Mouse (Mus musculus) CH12.LX (cell line): ENCODE measurements around the gene Il1r1. TPM values are rescaled to one million over a fixed set of nuclear protein-coding genes. Genes with fewer than 3 reads are reported as not detected.

Experiments
- DNase-seq: peaks from one replicate; pipeline ENCODE4 v3.0.0-alpha.2; 2013; ENCODE audit errors: extremely low read depth
- H3K27ac ChIP-seq: 2 replicates; pipeline ENCODE4 v1.5.1; 2012; ENCODE audit warnings: low read depth, mild to moderate bottlenecking, control low read depth, moderate library complexity; ENCODE audit not compliant: insufficient read depth
- H3K27me3 ChIP-seq: replicated peaks from 2 replicates; pipeline ENCODE3; 2012; ENCODE audit warnings: inconsistent platforms
- H3K36me3 ChIP-seq, 2 experiments: replicated peaks in 1 of 2; 2 replicates each; pipeline versions ENCODE3 to v1.6.1; 2012; ENCODE audit warnings: inconsistent platforms in 1 of 2, low read length in 1 of 2, mild to moderate bottlenecking in 1 of 2, mixed read lengths in 1 of 2, moderate library complexity in 1 of 2; ENCODE audit not compliant: control insufficient read depth in 1 of 2, insufficient read depth in 1 of 2
- H3K4me1 ChIP-seq, 2 experiments: 2 replicates each; pipeline ENCODE4 v1.6.1; 2012; ENCODE audit warnings: inconsistent platforms in 1 of 2, moderate library complexity in 1 of 2; ENCODE audit not compliant: insufficient read depth in 2 of 2, control insufficient read depth in 1 of 2
- H3K4me2 ChIP-seq: 2 replicates; pipeline ENCODE4 v1.6.1; 2012; ENCODE audit warnings: low read depth, mild to moderate bottlenecking, control low read depth; ENCODE audit not compliant: poor library complexity, insufficient read depth, severe bottlenecking
- H3K4me3 ChIP-seq, 3 experiments: fragments of 150-350 bp in 1 of 3; sonication (generic) in 1 of 3; replicated peaks in 1 of 3; 2 replicates each; pipeline versions ENCODE3 to v1.5.1; 2011 to 2012; ENCODE audit warnings: low read depth in 2 of 3, low read length in 2 of 3, mild to moderate bottlenecking in 2 of 3, moderate library complexity in 2 of 3, control low read depth in 1 of 3, improper control_type of control experiment in 1 of 3, inconsistent platforms in 1 of 3, mixed read lengths in 1 of 3; ENCODE audit not compliant: poor library complexity in 1 of 3
- H3K79me2 ChIP-seq: replicated peaks from 2 replicates; pipeline ENCODE4 v1.6.1; 2012; ENCODE audit warnings: mild to moderate bottlenecking, moderate library complexity; ENCODE audit not compliant: control insufficient read depth, poor library complexity, insufficient read depth, severe bottlenecking; ENCODE audit errors: extremely low read depth
- H3K9ac ChIP-seq: 2 replicates; pipeline ENCODE4 v1.6.1; 2012; ENCODE audit warnings: low read depth, mild to moderate bottlenecking, control low read depth, moderate library complexity; ENCODE audit not compliant: insufficient read depth
- H3K9me3 ChIP-seq: replicated peaks from 2 replicates; pipeline ENCODE3; 2012; ENCODE audit warnings: low read length, inconsistent platforms, mixed read lengths
- BHLHE40 ChIP-seq: IDR thresholded peaks from 2 replicates; pipeline ENCODE4 v1.6.1; 2011; ENCODE audit warnings: mild to moderate bottlenecking, low read depth, low read length, improper control_type of control experiment
- CHD1 ChIP-seq: IDR thresholded peaks from 2 replicates; pipeline ENCODE4 v1.6.1; 2012; ENCODE audit warnings: low read depth, low read length, improper control_type of control experiment, inconsistent platforms
- CTCF ChIP-seq, 2 experiments: IDR thresholded peaks in 1 of 2; conservative IDR thresholded peaks in 1 of 2; 2 replicates each; pipeline ENCODE4 v1.5.1; 2011 to 2012; ENCODE audit warnings: low read depth in 2 of 2, low read length in 2 of 2, improper control_type of control experiment in 1 of 2, inconsistent platforms in 1 of 2, mild to moderate bottlenecking in 1 of 2, moderate library complexity in 1 of 2
- GABPA ChIP-seq: IDR thresholded peaks from 2 replicates; pipeline ENCODE4 v1.6.1; 2012; ENCODE audit warnings: low read depth, low read length, improper control_type of control experiment, inconsistent platforms; ENCODE audit not compliant: insufficient replicate concordance
- HCFC1 ChIP-seq: IDR thresholded peaks from 2 replicates; pipeline ENCODE4 v1.6.1; 2012; ENCODE audit warnings: low read depth, mild to moderate bottlenecking, inconsistent platforms, low read length, improper control_type of control experiment
- IRF4 ChIP-seq: IDR thresholded peaks from 2 replicates; pipeline ENCODE4 v1.6.1; 2014; ENCODE audit warnings: low read depth, mild to moderate bottlenecking, inconsistent platforms, low read length, improper control_type of control experiment
- JUN ChIP-seq: IDR thresholded peaks from 2 replicates; pipeline ENCODE4 v1.6.1; 2011; ENCODE audit warnings: low read depth, mild to moderate bottlenecking, low read length, improper control_type of control experiment, moderate library complexity; ENCODE audit not compliant: insufficient read depth
- MAX ChIP-seq: IDR thresholded peaks from 2 replicates; pipeline ENCODE4 v1.6.1; 2011; ENCODE audit warnings: low read length, improper control_type of control experiment
- MAZ ChIP-seq: IDR thresholded peaks from 2 replicates; pipeline ENCODE4 v1.6.1; 2012; ENCODE audit warnings: low read depth, mild to moderate bottlenecking, inconsistent platforms, low read length, improper control_type of control experiment, moderate library complexity
- MXI1 ChIP-seq: IDR thresholded peaks from 2 replicates; pipeline ENCODE4 v1.6.1; 2011; ENCODE audit warnings: mild to moderate bottlenecking, low read depth, low read length, improper control_type of control experiment
- NELFE ChIP-seq: IDR thresholded peaks from 2 replicates; pipeline ENCODE4 v1.6.1; 2011; ENCODE audit warnings: low read depth, low read length, improper control_type of control experiment
- NRF1 ChIP-seq: IDR thresholded peaks from 2 replicates; pipeline ENCODE4 v1.6.1; 2014; ENCODE audit warnings: low read depth, mild to moderate bottlenecking, inconsistent platforms, low read length, improper control_type of control experiment, moderate library complexity
- PAX5 ChIP-seq: IDR thresholded peaks from 2 replicates; pipeline ENCODE4 v1.6.1; 2012; ENCODE audit warnings: low read length, inconsistent platforms, mixed read lengths
- POLR2A ChIP-seq: IDR thresholded peaks from 2 replicates; pipeline ENCODE4 v1.6.1; 2011; ENCODE audit warnings: low read depth, mild to moderate bottlenecking, improper control_type of control experiment, low read length
- RAD21 ChIP-seq: IDR thresholded peaks from 2 replicates; pipeline ENCODE4 v1.6.1; 2011; ENCODE audit warnings: low read depth, mild to moderate bottlenecking, low read length, improper control_type of control experiment, moderate library complexity
- RCOR1 ChIP-seq: conservative IDR thresholded peaks from 2 replicates; pipeline ENCODE4 v1.6.1; 2012; ENCODE audit warnings: low read depth, mild to moderate bottlenecking, inconsistent platforms, low read length, improper control_type of control experiment
- SIN3A ChIP-seq: IDR thresholded peaks from 2 replicates; pipeline ENCODE4 v1.6.1; 2012; ENCODE audit warnings: low read length, improper control_type of control experiment, inconsistent platforms
- TBP ChIP-seq: conservative IDR thresholded peaks from 2 replicates; pipeline ENCODE4 v1.6.1; 2011; ENCODE audit warnings: low read depth, low read length, improper control_type of control experiment
- TCF12 ChIP-seq: IDR thresholded peaks from 2 replicates; pipeline ENCODE4 v1.6.1; 2014; ENCODE audit warnings: low read depth, mild to moderate bottlenecking, inconsistent platforms, low read length, improper control_type of control experiment
- ZC3H11A ChIP-seq: IDR thresholded peaks from 2 replicates; pipeline ENCODE4 v1.6.1; 2012; ENCODE audit warnings: low read depth, mild to moderate bottlenecking, inconsistent platforms, low read length, improper control_type of control experiment
- ZKSCAN1 ChIP-seq: IDR thresholded peaks from 2 replicates; pipeline ENCODE4 v1.6.1; 2012; ENCODE audit warnings: low read depth, inconsistent platforms, low read length, improper control_type of control experiment, borderline replicate concordance
- ZMIZ1 ChIP-seq: IDR thresholded peaks from 2 replicates; pipeline ENCODE4 v1.6.1; 2012; ENCODE audit warnings: low read depth, mild to moderate bottlenecking, inconsistent platforms, low read length, improper control_type of control experiment
- dilution Hi-C: fragments of 300-500 bp; cut with MboI; formaldehyde crosslinking; loops from 2 replicates; pipeline ENCODE4 v1.14.3; 2020; ENCODE audit warnings: low sequenced_read_pairs; ENCODE audit not compliant: extremely low pct_unique_long_range_greater_than_20kb, extremely low pct_ligation_motif_present
- in situ Hi-C: fragments of 300-500 bp; cut with MboI; formaldehyde crosslinking; loops from 3 replicates; pipeline ENCODE4 v1.14.3; 2019; ENCODE audit warnings: low sequenced_read_pairs, low pct_ligation_motif_present, low pct_unique_long_range_greater_than_20kb, mixed read lengths
- polyA plus RNA-seq: library from polyadenylated mRNA; unstranded; fragments of >175 nt; gene quantifications from 2 replicates; pipeline ENCODE4 v1.2.1, GENCODE M21; 2012; ENCODE audit warnings: low read depth; ENCODE audit not compliant: insufficient read length
- total RNA-seq, 2 experiments: library from RNA; depleted of rRNA; stranded (reverse); fragments of 300-350 nt in 1 of 2; fragments of >200 nt in 1 of 2; gene quantifications; 2 replicates each; pipeline ENCODE4 v1.2.3; 2012 to 2014

Il1r1 gene
- total and polyA plus RNA-seq, 3 experiments = 0.04 TPM; not detected in 2

- peaks cover 2% of the 10 kb centered on the region for H3K9me3 ChIP-seq
- no peak overlapping the region for H3K27ac ChIP-seq
- H3K9ac ChIP-seq = no peak overlapping the region
- no peak overlapping the region for H3K4me2 ChIP-seq
- no peaks in the 10 kb centered on the region for H3K79me2 ChIP-seq
- H3K4me1 ChIP-seq = no peaks in the 10 kb centered on the region
- no peak overlapping the region for H3K4me3 ChIP-seq
- no peak for DNase-seq
- in situ Hi-C loops = no loop called here
- H3K27me3 ChIP-seq = peaks cover 1% of the 10 kb centered on the region
- dilution Hi-C loops = no loop called here
- TF ChIP-seq CTCF (conservative IDR thresholded peaks at IDR 0.05 in 1 of 2, IDR thresholded peaks at IDR 0.05 in 1 of 2; ENCODE audit: low read depth in 2 of 2, low read length in 2 of 2) (no peak), RCOR1 (no peak), GABPA (no peak), JUN (no peak), MAX (no peak), CHD1 (no peak), TCF12 (no peak), TBP (no peak), NRF1 (no peak), PAX5 (no peak), BHLHE40 (no peak), RAD21 (no peak), IRF4 (no peak), NELFE (no peak), SIN3A (no peak), ZKSCAN1 (no peak), ZMIZ1 (no peak)
- no peaks in the 10 kb centered on the region for H3K36me3 ChIP-seq
Observed at GRCm38 (mm10) chr1:40175797-40176196, 49.1 kb upstream of the Il1r1 start.

- H3K4me3 ChIP-seq = no peak overlapping the region
Observed at GRCm38 (mm10) chr1:40179031-40179430, 45.8 kb upstream of the Il1r1 start.

More at GRCm38 (mm10) chr1:40179031-40179430, 45.8 kb upstream of the Il1r1 start:
- Histone ChIP-seq H3K4me2 (no peak overlapping the region), H3K27me3 (peaks cover 1% of the 10 kb centered on the region), H3K79me2 (no peaks in the 10 kb centered on the region), H3K9me3 (peaks cover 2% of the 10 kb centered on the region), H3K9ac (no peak overlapping the region), H3K27ac (no peak overlapping the region), H3K36me3 (no peaks in the 10 kb centered on the region), H3K4me1 (no peaks in the 10 kb centered on the region)
- dilution Hi-C loops (no loop called here), in situ Hi-C loops (no loop called here)
- no peak for TF ChIP-seq RAD21
- no peak for TF ChIP-seq IRF4
- TF ChIP-seq ZC3H11A = no peak
- TF ChIP-seq GABPA = no peak
- TF ChIP-seq BHLHE40 = no peak
- no peak for TF ChIP-seq SIN3A
- TF ChIP-seq HCFC1 = no peak
- no peak for TF ChIP-seq MXI1
- TF ChIP-seq MAZ = no peak
- no peak for TF ChIP-seq CHD1
- TF ChIP-seq POLR2A = no peak
- no peak for TF ChIP-seq PAX5
- DNase-seq = no peak
